Mouse (Mus musculus): ENCODE measurements around the gene Pkig. TPM values are rescaled to one million over a fixed set of nuclear protein-coding genes. Genes with fewer than 3 reads are reported as not detected.
A peak's percentile ranks its signal among the peaks of the same experiment; 100 is the strongest.
"Not testable (repeated sequence)": the region's sequence is repeated elsewhere in the genome, so short reads cannot be mapped to it uniquely, and the experiment has no call there.

Pkig gene
- polyA plus RNA-seq, 1 experiment from 2014 or later: 134 TPM

- ATAC-seq (ENCODE audit: borderline replicate concordance, extremely low read depth, low FRiP score, low TSS enrichment): peak; percentile 95
- WGBS: under 1% methylated on average over 74 of the region's 74 CpGs
- H3K36me3 ChIP-seq: 0 out of 2 replicates have a peak, but pooled peaks cover 3% of the 10 kb centered on the region
- H3K27me3 ChIP-seq: no peaks in the 10 kb centered on the region
- H3K4me3 ChIP-seq: peak within 1 kb of the TSS; percentile 79
- peak within 1 kb of the TSS; percentile 100 for H3K27ac ChIP-seq
- H3K4me2 ChIP-seq: peak within 1 kb of the TSS; percentile 55
- peak within 1 kb of the TSS; percentile 92 for H3K9ac ChIP-seq
- no peaks in the 10 kb centered on the region for H3K9me3 ChIP-seq
- H3K4me1 ChIP-seq: peaks cover 39% of the 10 kb centered on the region
Measured at GRCm38 (mm10) chr2:163644575-163645385, 13.4 kb upstream of the Pkig start, which contains the start of gene Serinc3. TSS of gene Serinc3 (minus strand) at chr2:163645131.

DNA sequence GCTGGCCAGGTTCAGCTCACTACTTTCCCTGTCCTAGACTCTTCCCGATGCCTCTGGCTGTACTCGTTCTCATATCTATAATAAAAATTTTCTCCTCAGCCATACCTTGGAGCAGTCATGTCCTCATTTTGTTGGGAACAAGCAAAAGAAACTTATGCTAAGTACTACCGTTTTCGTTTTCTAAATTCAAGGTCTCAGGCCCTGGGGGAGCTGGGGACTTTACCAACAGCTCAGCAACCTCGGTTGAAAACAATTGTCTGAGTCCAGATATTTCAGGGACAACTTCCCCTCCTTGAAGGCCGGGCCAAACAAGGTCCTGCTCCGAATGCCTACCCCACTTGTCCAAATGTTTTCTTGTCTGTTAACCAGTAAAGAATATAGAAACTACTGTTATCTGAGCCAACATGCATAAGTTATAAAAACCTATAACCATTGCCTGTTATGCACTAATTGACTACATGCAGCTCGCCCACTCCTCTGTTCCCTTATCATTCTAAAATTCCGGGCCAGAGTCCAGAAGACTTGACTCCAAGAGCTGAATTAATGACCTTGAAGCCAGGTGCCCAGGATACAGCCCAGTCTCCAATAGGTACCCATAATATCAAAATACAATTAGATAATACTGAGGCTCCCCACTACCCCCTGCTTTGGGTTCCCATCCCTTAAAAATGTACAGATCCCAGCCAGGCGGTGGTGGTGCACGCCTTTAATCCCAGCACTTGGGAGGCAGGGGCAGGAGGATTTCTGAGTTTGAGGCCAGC lies 12.3 kb upstream of the Pkig start:
- H3K27me3 ChIP-seq: no peaks in the 10 kb centered on the region
- H3K36me3 ChIP-seq: no peaks in the 10 kb centered on the region
- 69% methylated on average over 11 of the region's 11 CpGs for WGBS
- no peaks in the 10 kb centered on the region; the same call in 1 of the 2 replicates for H3K9me3 ChIP-seq
- peak overlapping the region; percentile 55 for H3K4me2 ChIP-seq
- peak overlapping the region; percentile 100 for H3K27ac ChIP-seq
- H3K4me1 ChIP-seq: peaks cover 28% of the 10 kb centered on the region
- no peak for ATAC-seq (ENCODE audit: borderline replicate concordance, extremely low read depth, low FRiP score, low TSS enrichment)
- peak overlapping the region; percentile 79; the same call in 1 of the 2 replicates for H3K4me3 ChIP-seq
- 0 out of 2 replicates have a peak overlapping the region, but pooled peaks have one; percentile 8 for H3K9ac ChIP-seq

GRCm38 (mm10) chr2:163646461-163647080 lies 11.6 kb upstream of the Pkig start:
- Histone ChIP-seq H3K27ac (no peak overlapping the region), H3K9me3 (no peaks in the 10 kb centered on the region; the same call in 1 of the 2 replicates), H3K4me1 (peaks cover 22% of the 10 kb centered on the region), H3K4me2 (no peak overlapping the region), H3K27me3 (no peaks in the 10 kb centered on the region), H3K9ac (no peak overlapping the region), H3K4me3 (no peak overlapping the region), H3K36me3 (no peaks in the 10 kb centered on the region)
- WGBS: 59% methylated on average over 5 of the region's 5 CpGs
- ATAC-seq (ENCODE audit: borderline replicate concordance, extremely low read depth, low FRiP score, low TSS enrichment): no peak

- not testable (repeated sequence) for H3K27me3 ChIP-seq; H3K9ac ChIP-seq; H3K4me3 ChIP-seq; H3K9me3 ChIP-seq; H3K4me2 ChIP-seq; H3K27ac ChIP-seq; ATAC-seq (ENCODE audit: borderline replicate concordance, extremely low read depth, low FRiP score, low TSS enrichment); H3K4me1 ChIP-seq; H3K36me3 ChIP-seq
- 97% methylated on average over 7 of the region's 12 CpGs for WGBS
Measured at GRCm38 (mm10) chr2:163655699-163656098, 2.5 kb upstream of the Pkig start.

DNA sequence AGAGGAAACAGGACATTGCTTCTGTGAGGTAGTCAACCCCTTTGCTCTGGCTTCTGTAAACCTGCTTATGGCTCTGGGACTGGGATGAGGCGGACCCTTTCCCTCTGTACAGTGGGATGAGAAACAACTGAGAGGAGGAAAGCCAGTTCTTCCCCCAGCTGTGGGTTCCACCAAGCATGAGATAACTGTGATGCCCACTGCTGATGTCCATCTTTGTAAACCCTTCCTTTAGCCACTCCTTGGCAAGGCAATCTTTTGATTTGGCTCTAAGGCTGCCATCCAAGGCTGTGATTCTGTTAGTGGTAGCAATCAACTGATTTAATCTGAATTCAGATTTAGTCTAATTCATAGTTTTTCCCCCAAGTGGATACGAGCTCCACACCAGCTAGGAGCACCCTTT lies 700 bp upstream of the Pkig start:
- WGBS: 76% methylated on average over 2 of the region's 2 CpGs
- no peak for ATAC-seq (ENCODE audit: borderline replicate concordance, extremely low read depth, low FRiP score, low TSS enrichment)

GRCm38 (mm10) chr2:163658941-163659340 lies 755 bp downstream of the Pkig start:
- Histone ChIP-seq H3K4me2 (peak overlapping the region; percentile 72), H3K27me3 (no peaks in the 10 kb centered on the region), H3K9ac (peak overlapping the region; percentile 76), H3K9me3 (no peaks in the 10 kb centered on the region), H3K36me3 (no peaks in the 10 kb centered on the region), H3K4me3 (peak overlapping the region; percentile 75), H3K4me1 (peaks cover 9% of the 10 kb centered on the region; the same call in 1 of the 2 replicates), H3K27ac (peak overlapping the region; percentile 79)
- WGBS: under 1% methylated on average over 8 of the region's 8 CpGs
- ATAC-seq (ENCODE audit: borderline replicate concordance, extremely low read depth, low FRiP score, low TSS enrichment): no peak

More for the DNA sequence above, 700 bp upstream of the Pkig start:
- Histone ChIP-seq H3K9me3 (no peaks in the 10 kb centered on the region), H3K4me3 (0 out of 2 replicates have a peak overlapping the region, but pooled peaks have one; percentile 75), H3K27ac (no peak overlapping the region), H3K9ac (no peak overlapping the region), H3K27me3 (no peaks in the 10 kb centered on the region), H3K36me3 (no peaks in the 10 kb centered on the region), H3K4me1 (peaks cover 9% of the 10 kb centered on the region; the same call in 1 of the 2 replicates), H3K4me2 (no peak overlapping the region)

- H3K27me3 ChIP-seq: no peaks in the 10 kb centered on the region
- 76% methylated on average over 12 of the region's 12 CpGs for WGBS
- peak overlapping the region; percentile 76; the same call in 1 of the 2 replicates for H3K9ac ChIP-seq
- peak overlapping the region; percentile 75 for H3K4me3 ChIP-seq
- peaks cover 9% of the 10 kb centered on the region; the same call in 1 of the 2 replicates for H3K4me1 ChIP-seq
- peak overlapping the region; percentile 72 for H3K4me2 ChIP-seq
- peak overlapping the region; percentile 79 for H3K27ac ChIP-seq
- no peaks in the 10 kb centered on the region for H3K36me3 ChIP-seq
- no peaks in the 10 kb centered on the region for H3K9me3 ChIP-seq
- ATAC-seq (ENCODE audit: borderline replicate concordance, extremely low read depth, low FRiP score, low TSS enrichment): no peak
Measured at GRCm38 (mm10) chr2:163659431-163659830, 1.2 kb downstream of the Pkig start.

- ATAC-seq (ENCODE audit: borderline replicate concordance, extremely low read depth, low FRiP score, low TSS enrichment): no peak
- H3K36me3 ChIP-seq: no peaks in the 10 kb centered on the region
- no peak overlapping the region for H3K9ac ChIP-seq
- H3K9me3 ChIP-seq: no peaks in the 10 kb centered on the region
- H3K4me1 ChIP-seq: peaks cover 9% of the 10 kb centered on the region; the same call in 1 of the 2 replicates
- H3K4me3 ChIP-seq: no peak overlapping the region
- no peak overlapping the region for H3K27ac ChIP-seq
- WGBS: 83% methylated on average over 5 of the region's 5 CpGs
- no peaks in the 10 kb centered on the region for H3K27me3 ChIP-seq
- H3K4me2 ChIP-seq: no peak overlapping the region
Measured at GRCm38 (mm10) chr2:163660103-163660701, 2.0 kb downstream of the Pkig start.

DNA sequence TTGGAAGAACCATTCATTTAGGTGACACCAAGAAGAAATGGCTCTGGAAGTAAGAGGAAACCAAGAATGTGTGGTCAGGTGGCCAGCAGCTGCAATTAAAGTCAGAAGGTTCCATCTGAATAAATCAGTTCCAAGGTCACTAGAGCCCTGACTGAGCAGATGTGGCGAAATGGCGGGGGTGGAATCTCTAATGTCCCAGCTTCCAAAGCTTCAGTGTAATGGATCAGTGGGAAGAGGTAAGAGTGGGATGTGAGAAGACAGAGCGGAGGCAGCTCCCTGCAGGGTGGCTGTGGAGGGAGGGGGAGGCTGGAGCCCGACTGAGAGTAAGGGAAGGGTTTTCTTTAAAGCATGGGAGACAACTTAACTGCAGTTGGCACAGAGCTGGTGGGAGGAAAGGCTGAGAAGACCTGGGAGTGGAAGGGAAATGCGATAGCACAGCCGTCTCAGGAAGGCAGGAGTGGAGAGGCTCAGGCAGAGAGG lies 3.2 kb downstream of the Pkig start:
- no peak for ATAC-seq (ENCODE audit: borderline replicate concordance, extremely low read depth, low FRiP score, low TSS enrichment)
- 62% methylated on average over 6 of the region's 6 CpGs for whole genome bisulfite sequencing
- no peak overlapping the region for H3K4me2 ChIP-seq
- no peaks in the 10 kb centered on the region for H3K9me3 ChIP-seq
- H3K4me3 ChIP-seq: no peak overlapping the region
- no peak overlapping the region for H3K9ac ChIP-seq
- no peaks in the 10 kb centered on the region for H3K36me3 ChIP-seq
- H3K27me3 ChIP-seq: no peaks in the 10 kb centered on the region
- peaks cover 9% of the 10 kb centered on the region; the same call in 1 of the 2 replicates for H3K4me1 ChIP-seq
- no peak overlapping the region for H3K27ac ChIP-seq

GRCm38 (mm10) chr2:163662076-163662475 lies 3.9 kb downstream of the Pkig start:
- Histone ChIP-seq H3K4me1 (peaks cover 9% of the 10 kb centered on the region; the same call in 1 of the 2 replicates), H3K4me2 (no peak overlapping the region), H3K9ac (no peak overlapping the region), H3K9me3 (no peaks in the 10 kb centered on the region), H3K27me3 (no peaks in the 10 kb centered on the region), H3K4me3 (no peak overlapping the region), H3K36me3 (no peaks in the 10 kb centered on the region), H3K27ac (no peak overlapping the region)
- WGBS: 90% methylated on average over 5 of the region's 5 CpGs
- no peak for ATAC-seq (ENCODE audit: borderline replicate concordance, extremely low read depth, low FRiP score, low TSS enrichment)

- Histone ChIP-seq H3K4me1 (peaks cover 9% of the 10 kb centered on the region; the same call in 1 of the 2 replicates), H3K36me3 (no peaks in the 10 kb centered on the region), H3K9me3 (no peaks in the 10 kb centered on the region), H3K9ac (no peak overlapping the region), H3K4me3 (no peak overlapping the region), H3K27me3 (no peaks in the 10 kb centered on the region), H3K4me2 (no peak overlapping the region), H3K27ac (no peak overlapping the region)
- ATAC-seq (ENCODE audit: borderline replicate concordance, extremely low read depth, low FRiP score, low TSS enrichment): no peak
- 75% methylated on average over 2 of the region's 2 CpGs for WGBS
Measured at GRCm38 (mm10) chr2:163662698-163663221, 4.6 kb downstream of the Pkig start.

Measured in lung, embryonic 15.5 days (tissue).